Mouse (Mus musculus): Measurements from ENCODE around the gene Rsrc1. TPM values are rescaled to one million over a fixed set of nuclear protein-coding genes. Genes with fewer than 3 reads are reported as not detected.

Rsrc1 gene
- polyA plus RNA-seq, 1 experiment from 2014 or later = 30.6 TPM

GRCm38 (mm10) chr3:67358376-67358775 is 377.2 kb downstream of the Rsrc1 start:
- Histone ChIP-seq H3K4me3 (ENCODE audit: low read depth, low read length) (no peak overlapping the region), H3K36me3 (ENCODE audit: control insufficient read depth, insufficient read depth, low read length) (no peaks in the 10 kb centered on the region), H3K27me3 (replicated peaks; ENCODE audit: control insufficient read depth, insufficient read depth, low read length) (peaks cover 2% of the 10 kb centered on the region; the same call in 1 of the 2 replicates), H3K9ac (ENCODE audit: low read length) (no peak overlapping the region), H3K27ac (ENCODE audit: low read depth, low read length) (no peak overlapping the region), H3K9me3 (replicated peaks; ENCODE audit: control insufficient read depth, low read length) (no peaks in the 10 kb centered on the region), H3K4me2 (ENCODE audit: low read length) (no peak overlapping the region), H3K4me1 (ENCODE audit: control insufficient read depth, insufficient read depth, low read length) (no peaks in the 10 kb centered on the region; the same call in 1 of the 2 replicates)
- peak; percentile 68 for DNase-seq (ENCODE audit: low spot score)
- ATAC-seq = peak; percentile 50; the same call in 1 of the 2 replicates
- 20% methylated on average over 7 of the region's 7 CpGs for WGBS

GRCm38 (mm10) chr3:67366087-67366892 is 385.1 kb downstream of the Rsrc1 start:
- no peak for DNase-seq (ENCODE audit: low spot score)

GRCm38 (mm10) chr3:67367481-67367880 is 386.3 kb downstream of the Rsrc1 start:
- no peak overlapping the region for H3K9ac ChIP-seq (ENCODE audit: low read length)
- ATAC-seq = no peak
- H3K9me3 ChIP-seq (replicated peaks; ENCODE audit: control insufficient read depth, low read length) = no peaks in the 10 kb centered on the region
- no peak overlapping the region for H3K4me2 ChIP-seq (ENCODE audit: low read length)
- H3K27me3 ChIP-seq (replicated peaks; ENCODE audit: control insufficient read depth, insufficient read depth, low read length) = 0 out of 2 replicates have a peak, but pooled peaks cover 3% of the 10 kb centered on the region
- DNase-seq (ENCODE audit: low spot score) = no peak
- no peaks in the 10 kb centered on the region for H3K36me3 ChIP-seq (ENCODE audit: control insufficient read depth, insufficient read depth, low read length)
- no peaks in the 10 kb centered on the region for H3K4me1 ChIP-seq (ENCODE audit: control insufficient read depth, insufficient read depth, low read length)
- no peak overlapping the region for H3K4me3 ChIP-seq (ENCODE audit: low read depth, low read length)
- H3K27ac ChIP-seq (ENCODE audit: low read depth, low read length) = no peak overlapping the region
- WGBS = 88% methylated on average over 6 of the region's 6 CpGs

More at GRCm38 (mm10) chr3:67366087-67366892, 385.1 kb downstream of the Rsrc1 start:
- Histone ChIP-seq H3K36me3 (ENCODE audit: control insufficient read depth, insufficient read depth, low read length) (no peaks in the 10 kb centered on the region), H3K27ac (ENCODE audit: low read depth, low read length) (no peak overlapping the region), H3K4me2 (ENCODE audit: low read length) (no peak overlapping the region), H3K9ac (ENCODE audit: low read length) (no peak overlapping the region), H3K4me1 (ENCODE audit: control insufficient read depth, insufficient read depth, low read length) (no peaks in the 10 kb centered on the region), H3K9me3 (replicated peaks; ENCODE audit: control insufficient read depth, low read length) (no peaks in the 10 kb centered on the region), H3K27me3 (replicated peaks; ENCODE audit: control insufficient read depth, insufficient read depth, low read length) (no peaks in the 10 kb centered on the region), H3K4me3 (ENCODE audit: low read depth, low read length) (no peak overlapping the region)
- WGBS = 74% methylated on average over 4 of the region's 4 CpGs
- ATAC-seq = no peak; the same call in 1 of the 2 replicates

- no peak overlapping the region for H3K4me2 ChIP-seq (ENCODE audit: low read length)
- no peak overlapping the region for H3K9ac ChIP-seq (ENCODE audit: low read length)
- DNase-seq (ENCODE audit: low spot score) (no peak), ATAC-seq (no peak)
- H3K27ac ChIP-seq (ENCODE audit: low read depth, low read length) = no peak overlapping the region
- H3K9me3 ChIP-seq (replicated peaks; ENCODE audit: control insufficient read depth, low read length) = no peaks in the 10 kb centered on the region
- H3K36me3 ChIP-seq (ENCODE audit: control insufficient read depth, insufficient read depth, low read length) = no peaks in the 10 kb centered on the region
- no peak overlapping the region for H3K4me3 ChIP-seq (ENCODE audit: low read depth, low read length)
- peaks cover 10% of the 10 kb centered on the region for H3K27me3 ChIP-seq (replicated peaks; ENCODE audit: control insufficient read depth, insufficient read depth, low read length)
- 76% methylated on average over 5 of the region's 5 CpGs for WGBS
- no peaks in the 10 kb centered on the region for H3K4me1 ChIP-seq (ENCODE audit: control insufficient read depth, insufficient read depth, low read length)
Measured at GRCm38 (mm10) chr3:67369407-67370079, 388.4 kb downstream of the Rsrc1 start.

GRCm38 (mm10) chr3:67372194-67372593 is 391.0 kb downstream of the Rsrc1 start:
- Histone ChIP-seq H3K27me3 (replicated peaks; ENCODE audit: control insufficient read depth, insufficient read depth, low read length) (peaks cover 12% of the 10 kb centered on the region), H3K4me3 (ENCODE audit: low read depth, low read length) (no peak overlapping the region), H3K36me3 (ENCODE audit: control insufficient read depth, insufficient read depth, low read length) (no peaks in the 10 kb centered on the region), H3K9ac (ENCODE audit: low read length) (no peak overlapping the region), H3K9me3 (replicated peaks; ENCODE audit: control insufficient read depth, low read length) (no peaks in the 10 kb centered on the region), H3K27ac (ENCODE audit: low read depth, low read length) (no peak overlapping the region), H3K4me1 (ENCODE audit: control insufficient read depth, insufficient read depth, low read length) (no peaks in the 10 kb centered on the region), H3K4me2 (ENCODE audit: low read length) (no peak overlapping the region)
- ATAC-seq = no peak
- no peak for DNase-seq (ENCODE audit: low spot score)
- WGBS = 77% methylated on average over 4 of the region's 4 CpGs

GRCm38 (mm10) chr3:67372781-67373180 is 391.6 kb downstream of the Rsrc1 start:
- no peaks in the 10 kb centered on the region for H3K36me3 ChIP-seq (ENCODE audit: control insufficient read depth, insufficient read depth, low read length)
- no peaks in the 10 kb centered on the region for H3K4me1 ChIP-seq (ENCODE audit: control insufficient read depth, insufficient read depth, low read length)
- H3K9ac ChIP-seq (ENCODE audit: low read length) = no peak overlapping the region
- no peaks in the 10 kb centered on the region for H3K9me3 ChIP-seq (replicated peaks; ENCODE audit: control insufficient read depth, low read length)
- 58% methylated on average over 5 of the region's 5 CpGs for whole genome bisulfite sequencing
- H3K4me2 ChIP-seq (ENCODE audit: low read length) = no peak overlapping the region
- H3K27ac ChIP-seq (ENCODE audit: low read depth, low read length) = no peak overlapping the region
- H3K4me3 ChIP-seq (ENCODE audit: low read depth, low read length) = no peak overlapping the region
- no peak for ATAC-seq
- no peak for DNase-seq (ENCODE audit: low spot score)
- H3K27me3 ChIP-seq (replicated peaks; ENCODE audit: control insufficient read depth, insufficient read depth, low read length) = peaks cover 12% of the 10 kb centered on the region

DNA sequence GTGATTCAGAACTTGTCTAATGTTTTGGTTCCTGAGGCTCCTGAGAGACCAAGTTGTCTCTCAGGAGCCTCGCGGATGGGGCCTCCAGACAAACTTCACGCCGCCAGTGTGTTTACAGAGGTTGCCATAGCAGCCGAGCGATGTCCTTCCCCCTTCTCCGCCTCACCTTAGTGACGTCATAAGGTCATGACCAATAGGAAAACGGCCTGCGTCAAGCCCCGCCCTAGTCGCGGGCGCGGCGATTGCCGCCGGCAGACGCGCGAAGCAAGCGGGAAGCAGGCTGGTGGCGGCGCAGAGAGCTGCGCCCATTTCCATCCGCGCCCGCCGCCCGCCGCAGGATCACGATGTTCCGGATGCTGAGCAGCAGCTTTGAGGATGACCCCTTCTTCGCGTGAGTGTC is 392.7 kb downstream of the Rsrc1 start, which contains the start of gene Mlf1:
Gene Mlf1, plus strand, starts transcription at position 226 of the 400 bp plus-strand sequence.
- H3K4me3 ChIP-seq (ENCODE audit: low read depth, low read length) = peak within 1 kb of the TSS; percentile 51
- H3K4me1 ChIP-seq (ENCODE audit: control insufficient read depth, insufficient read depth, low read length) = no peaks in the 10 kb centered on the region
- H3K27ac ChIP-seq (ENCODE audit: low read depth, low read length) = no peak within 1 kb of the TSS
- DNase-seq (ENCODE audit: low spot score) (peak; percentile 97), ATAC-seq (peak; percentile 99)
- H3K4me2 ChIP-seq (ENCODE audit: low read length) = peak within 1 kb of the TSS; percentile 89
- peaks cover 12% of the 10 kb centered on the region for H3K27me3 ChIP-seq (replicated peaks; ENCODE audit: control insufficient read depth, insufficient read depth, low read length)
- WGBS = under 1% methylated on average over 35 of the region's 35 CpGs
- no peaks in the 10 kb centered on the region for H3K9me3 ChIP-seq (replicated peaks; ENCODE audit: control insufficient read depth, low read length)
- no peaks in the 10 kb centered on the region for H3K36me3 ChIP-seq (ENCODE audit: control insufficient read depth, insufficient read depth, low read length)
- peak within 1 kb of the TSS; percentile 62 for H3K9ac ChIP-seq (ENCODE audit: low read length)

DNA sequence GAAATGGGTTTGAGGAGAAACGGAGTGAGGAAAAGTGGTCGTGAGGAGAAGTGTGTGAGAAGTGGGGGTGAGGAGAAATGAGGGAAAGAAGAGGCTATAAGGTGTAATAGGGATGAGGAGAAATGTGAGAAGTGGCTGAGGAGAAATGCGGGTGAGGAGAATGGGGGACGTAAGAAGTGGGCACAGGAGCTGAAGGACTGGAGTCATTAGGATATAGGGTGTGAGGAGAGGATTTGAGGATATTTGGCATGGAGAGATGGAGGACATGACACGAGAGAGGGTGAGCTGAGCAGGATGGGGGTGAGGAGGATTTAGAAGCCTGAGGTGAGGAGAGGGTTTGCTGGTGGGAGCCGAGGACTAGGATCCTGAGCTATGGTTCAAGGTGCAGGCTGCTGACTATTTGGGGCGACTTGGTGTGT is 393.2 kb downstream of the Rsrc1 start:
- Histone ChIP-seq H3K4me2 (ENCODE audit: low read length) (peak overlapping the region; percentile 89), H3K4me1 (ENCODE audit: control insufficient read depth, insufficient read depth, low read length) (no peaks in the 10 kb centered on the region), H3K36me3 (ENCODE audit: control insufficient read depth, insufficient read depth, low read length) (no peaks in the 10 kb centered on the region), H3K9ac (ENCODE audit: low read length) (peak overlapping the region; percentile 62), H3K4me3 (ENCODE audit: low read depth, low read length) (peak overlapping the region; percentile 51), H3K9me3 (replicated peaks; ENCODE audit: control insufficient read depth, low read length) (no peaks in the 10 kb centered on the region), H3K27ac (ENCODE audit: low read depth, low read length) (no peak overlapping the region), H3K27me3 (replicated peaks; ENCODE audit: control insufficient read depth, insufficient read depth, low read length) (peaks cover 12% of the 10 kb centered on the region)
- 36% methylated on average over 7 of the region's 7 CpGs for WGBS
- DNase-seq (ENCODE audit: low spot score) (no peak), ATAC-seq (peak; percentile 54)
